Mouse (Mus musculus) bone marrow, adult 2 months (tissue): ENCODE measurements around the gene Prx.

Experiments
- CTCF ChIP-seq: fragments of 200-500 bp; IDR thresholded peaks from 2 replicates; pipeline ENCODE4 v1.5.1; 2011; ENCODE audit warnings: low read length, control low read depth; ENCODE audit not compliant: control insufficient read depth, insufficient read depth
- POLR2A ChIP-seq: fragments of 200-500 bp; IDR thresholded peaks from 2 replicates; pipeline ENCODE4 v1.6.1; 2011; ENCODE audit warnings: low read depth, mild to moderate bottlenecking, control low read depth, low read length, borderline replicate concordance; ENCODE audit not compliant: control insufficient read depth

DNA sequence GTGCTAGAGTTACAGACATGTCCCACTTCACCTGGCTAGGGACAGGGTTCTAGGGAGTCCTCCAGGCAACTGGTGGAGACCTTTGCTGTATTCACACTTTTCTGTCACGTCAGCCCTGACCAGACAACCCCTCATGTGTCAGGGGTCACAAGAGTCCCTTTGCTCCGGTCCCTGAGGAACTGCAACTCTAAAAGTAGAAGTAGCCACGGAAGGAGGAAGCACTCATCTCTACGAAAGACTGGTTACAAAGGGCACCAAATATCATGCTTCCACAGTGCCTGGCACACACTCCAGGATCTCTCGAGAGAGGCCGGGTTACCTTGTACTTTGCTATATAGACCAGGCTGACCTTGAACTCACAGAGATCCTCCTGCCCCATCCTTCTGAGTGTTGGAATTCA lies 37.5 kb downstream of the Prx start:
- no peak for TF ChIP-seq CTCF
- no peak for TF ChIP-seq POLR2A
